Mouse (Mus musculus): Measurements from ENCODE around the gene Mrpl33.

DNA sequence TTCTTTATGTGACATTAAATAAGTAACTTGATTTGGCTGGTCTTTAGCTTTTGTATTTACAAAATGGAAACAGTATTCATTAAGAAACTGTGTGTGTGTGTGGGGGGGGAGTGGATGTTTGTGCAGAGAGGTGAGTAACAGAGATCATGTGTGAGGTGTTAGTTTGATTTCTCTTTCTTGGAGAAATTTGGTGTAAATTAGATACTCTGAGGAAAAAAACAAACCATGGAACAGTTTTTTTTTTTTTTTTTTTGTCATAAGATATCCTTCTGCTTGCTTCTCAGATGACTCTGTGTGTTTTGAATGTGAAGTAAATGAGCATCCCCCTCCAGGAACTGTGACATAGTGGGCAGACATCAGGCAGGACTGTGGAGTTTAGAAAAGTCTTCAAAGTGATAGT lies 102.7 kb downstream of the Mrpl33 start:
- TF ChIP-seq POLR2A (IDR thresholded peaks at IDR 0.05; ENCODE audit: extremely low read depth, insufficient read depth, low read length) (no peak), CTCF (IDR thresholded peaks at IDR 0.05; ENCODE audit: low read depth, low read length) (no peak)

Measured in liver, adult 2 months (tissue).